Mouse (Mus musculus) monocyte, adult 5-6 weeks (primary cell): ENCODE results near the gene Nup88. TPM values are rescaled to one million over a fixed set of nuclear protein-coding genes. Genes with fewer than 3 reads are reported as not detected.

ENCODE experiments used
- ATAC-seq: fragments of 153-309, 156-312 bp; replicated peaks from 2 replicates; pipeline ENCODE4 v1.8.0; 2017; ENCODE audit warnings: mild to moderate bottlenecking; ENCODE audit not compliant: low TSS enrichment, insufficient number of reproducible peaks, severe bottlenecking, poor library complexity, low FRiP score
- total RNA-seq: library from RNA; stranded (forward); fragments of 200-1000, 200-491, 200-594 nt; gene quantifications from 3 replicates; pipeline ENCODE4 v1.2.3, GENCODE M21; 2017

Gene Nup88
- 106 to 142 TPM (median 106 TPM) in 3 replicates for total RNA-seq

DNA sequence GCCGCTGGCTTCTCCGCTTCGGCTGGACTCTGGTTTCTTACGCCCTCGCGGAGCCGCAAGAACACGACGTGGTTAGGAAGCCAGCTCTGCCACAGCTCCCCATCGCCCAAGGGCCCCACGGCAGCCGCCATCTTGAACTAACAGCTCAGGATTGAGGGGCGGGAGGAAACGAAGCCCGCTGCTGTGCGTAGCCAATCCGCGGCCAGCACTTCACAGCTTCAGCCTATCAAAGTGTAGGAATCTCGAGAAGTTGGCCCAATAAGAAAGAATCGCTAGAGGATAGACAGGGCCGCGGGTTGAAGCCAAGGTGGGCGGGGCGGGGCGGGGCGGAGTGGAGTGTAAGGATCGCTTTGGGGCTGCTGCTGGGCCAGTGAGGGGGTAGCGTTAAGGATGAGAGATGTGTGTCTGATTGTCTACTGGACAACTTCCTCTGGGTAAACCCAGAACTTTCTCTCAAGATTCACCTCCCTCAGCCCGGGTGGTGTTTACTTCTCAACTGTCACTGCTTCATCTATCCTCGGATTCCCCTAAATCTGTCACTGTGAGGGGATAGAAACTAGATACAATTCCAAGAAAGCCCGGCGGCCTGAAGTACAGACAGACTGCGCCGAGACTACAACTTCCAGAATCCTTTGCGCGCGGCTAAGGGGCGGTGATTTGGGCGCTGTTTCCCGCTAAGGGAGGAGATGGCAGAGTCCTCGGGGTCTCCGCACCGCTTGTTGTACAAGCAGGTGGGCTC is at the start of gene Nup88, which contains the start of gene Rpain:
Nup88 (minus strand) TSS at position 153 of the 739 bp plus-strand sequence.
Rpain (plus strand) TSS at position 393 of the 739 bp plus-strand sequence.
- peak; percentile 91 for ATAC-seq

DNA sequence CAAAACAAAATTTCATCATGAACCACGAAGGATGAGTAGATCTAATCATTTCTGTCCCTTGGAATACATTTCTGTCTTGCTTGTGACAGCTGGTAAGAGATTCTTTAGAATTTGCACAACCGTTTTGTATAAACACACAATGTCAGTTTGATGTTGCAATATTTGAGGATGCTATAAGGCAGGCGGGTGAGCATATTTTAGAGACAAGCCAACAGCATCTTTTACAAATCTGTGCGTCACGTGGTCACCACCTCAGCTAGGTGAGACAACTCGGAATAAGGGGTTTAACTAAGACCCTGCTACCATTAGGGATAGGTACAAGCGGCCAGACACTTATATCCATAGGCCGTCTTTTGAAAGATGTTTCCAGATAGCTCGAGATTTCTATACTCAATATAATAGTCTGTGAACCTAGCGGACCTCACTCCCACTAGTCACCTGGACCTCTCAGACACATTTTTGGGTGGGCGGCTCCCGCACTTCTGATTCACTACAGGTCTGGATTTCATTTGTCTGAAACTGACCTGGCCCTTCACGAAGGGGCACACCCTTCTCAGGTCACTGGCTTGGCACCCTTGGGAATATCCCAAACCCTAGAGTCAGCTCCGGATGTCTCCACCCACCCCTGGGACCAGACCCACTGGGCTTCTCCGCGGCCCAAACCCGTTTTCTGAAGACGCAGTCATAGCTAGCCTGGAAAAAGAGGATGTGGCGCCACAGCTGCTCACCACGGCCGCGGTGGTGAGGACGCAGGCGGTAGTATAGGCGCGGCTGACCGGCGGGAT is 48.8 kb upstream of the Nup88 start:
- no peak for ATAC-seq

DNA sequence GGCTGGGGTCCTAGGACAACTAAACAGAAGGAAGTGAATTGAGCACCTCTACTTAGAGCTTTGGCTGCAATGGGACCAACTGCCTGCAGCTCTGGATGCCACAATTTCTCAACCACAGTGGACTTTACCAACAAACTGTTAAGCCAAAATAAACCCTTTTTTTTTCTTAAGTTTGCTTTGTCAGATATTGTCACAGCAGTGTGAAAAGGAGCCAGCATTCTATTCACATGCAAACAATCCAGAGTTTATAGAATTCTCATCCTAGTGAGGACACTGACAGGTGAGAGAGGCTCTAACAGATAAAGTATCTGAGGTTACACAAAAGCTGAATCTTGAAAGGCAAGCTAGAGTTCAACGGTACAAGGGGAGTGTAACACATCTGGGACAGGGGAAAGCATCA is 47.3 kb upstream of the Nup88 start:
- ATAC-seq = no peak

DNA sequence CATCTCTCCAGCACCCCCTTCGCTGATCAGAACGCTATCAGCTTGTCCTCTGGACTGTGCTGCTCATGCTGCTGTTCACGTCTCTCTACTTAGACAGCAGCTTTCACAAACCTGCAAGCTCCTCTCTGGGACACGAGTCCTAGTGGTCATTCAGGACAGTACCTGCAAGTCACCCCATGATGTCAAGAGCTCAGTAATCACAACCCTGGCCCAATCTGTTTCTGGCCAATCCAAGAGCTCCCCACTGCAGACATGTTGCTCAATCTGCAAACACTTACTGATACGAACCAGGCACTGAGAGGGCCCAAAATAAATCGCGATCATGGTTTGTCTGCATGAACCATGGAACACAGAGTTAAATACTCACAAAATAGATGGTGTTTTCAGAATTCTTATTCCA is 43.0 kb upstream of the Nup88 start:
- ATAC-seq = no peak

DNA sequence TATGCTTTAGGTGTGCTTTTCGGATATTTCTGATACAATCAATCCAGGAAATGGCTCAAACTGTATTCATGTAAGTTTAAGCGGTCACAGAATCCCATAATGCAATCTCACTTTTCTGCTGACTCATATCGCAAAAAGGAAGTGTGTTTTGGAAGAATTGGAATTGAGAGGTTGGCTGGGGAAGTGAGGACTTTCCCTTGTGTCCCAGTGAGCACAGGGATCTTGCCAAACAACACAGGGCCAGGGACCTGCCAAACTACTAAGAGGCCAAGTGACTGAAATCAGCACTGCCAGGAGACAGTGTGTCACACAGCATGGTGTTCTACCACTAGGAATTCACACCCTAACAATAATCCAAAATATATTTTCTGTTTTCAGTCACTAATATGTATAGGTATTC is 38.5 kb upstream of the Nup88 start:
- no peak for ATAC-seq

DNA sequence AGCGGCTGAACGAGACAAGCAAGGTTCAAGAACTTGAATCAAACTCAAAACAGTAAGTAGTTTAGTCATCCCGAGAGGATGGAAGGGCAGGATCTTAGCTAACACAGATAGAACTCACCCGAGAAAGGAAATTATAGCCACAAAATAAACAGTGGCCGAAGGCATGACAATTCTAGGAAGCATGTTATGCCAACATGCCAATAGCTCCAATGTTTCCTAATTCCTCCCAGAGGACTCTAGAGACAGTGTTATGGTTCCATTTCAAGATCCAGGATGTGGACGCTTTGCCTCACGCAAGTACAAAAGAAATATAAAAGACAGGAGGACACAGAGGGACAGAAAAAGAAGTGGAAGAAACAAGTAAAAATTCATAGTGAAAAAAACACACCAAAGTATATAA is 38.1 kb upstream of the Nup88 start:
- ATAC-seq = no peak

DNA sequence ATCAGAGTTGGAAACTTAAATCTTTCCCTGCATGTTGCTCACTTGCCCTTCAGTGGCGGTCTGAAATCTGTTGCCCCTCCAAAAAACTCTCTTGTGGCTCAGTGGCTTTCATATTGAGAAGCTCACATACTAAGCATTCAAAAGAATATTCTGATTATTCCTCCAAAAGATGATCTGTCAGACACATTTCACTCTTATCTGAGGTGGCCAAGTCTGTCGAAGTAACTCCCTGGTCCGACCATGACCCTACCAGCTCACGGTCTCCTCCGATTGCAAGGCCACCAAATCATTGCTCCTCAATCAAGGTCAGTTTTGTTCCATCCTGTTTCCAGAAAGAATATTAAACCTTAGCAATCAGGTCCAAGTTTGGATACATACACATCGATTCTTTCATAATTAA is 37.3 kb upstream of the Nup88 start:
- no peak for ATAC-seq

DNA sequence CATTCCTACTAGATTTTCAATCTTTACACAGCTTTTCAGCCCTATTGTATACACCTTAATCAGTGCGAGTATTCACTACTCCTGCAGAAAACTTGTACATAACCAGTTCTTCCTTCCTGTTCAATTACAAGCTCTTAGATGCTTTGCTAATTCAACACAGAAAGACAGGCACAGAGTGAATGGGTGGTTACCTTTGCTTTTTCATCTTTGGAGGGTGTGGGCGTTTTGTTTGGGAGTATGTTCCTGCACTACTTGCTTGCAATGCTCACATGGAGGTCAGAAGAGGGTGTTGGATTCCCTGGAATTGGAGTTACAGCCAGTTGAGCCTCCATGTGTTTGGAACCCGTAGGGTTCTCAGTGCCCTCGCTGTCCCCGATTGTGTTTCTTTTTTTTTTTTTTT is 35.3 kb upstream of the Nup88 start:
- no peak for ATAC-seq

DNA sequence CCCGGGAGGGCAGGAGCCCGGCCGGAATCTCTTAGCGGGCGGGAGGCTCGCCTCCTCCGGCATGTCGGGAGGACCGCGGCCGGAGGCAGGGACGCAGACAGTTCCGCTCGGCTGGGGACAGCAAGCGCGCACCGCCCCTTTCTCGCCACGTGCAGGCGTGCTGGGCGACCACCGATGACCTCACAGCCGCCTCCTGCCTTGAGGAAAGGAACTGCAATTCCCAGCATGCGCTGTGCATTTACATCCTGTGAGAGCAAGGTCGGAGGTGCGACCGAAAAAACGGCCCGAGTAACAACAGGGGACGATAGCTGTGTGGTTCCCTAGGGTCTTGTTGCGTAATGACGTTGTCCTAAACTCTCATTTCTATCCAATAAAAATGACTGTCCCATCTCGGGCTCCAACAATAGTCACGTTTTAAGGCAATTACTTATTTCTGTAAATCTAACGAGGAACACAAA is 34.6 kb upstream of the Nup88 start, which contains the start of gene Dhx33:
Dhx33 (minus strand) TSS at position 122 of the 458 bp plus-strand sequence.
- ATAC-seq = peak; percentile 99

DNA sequence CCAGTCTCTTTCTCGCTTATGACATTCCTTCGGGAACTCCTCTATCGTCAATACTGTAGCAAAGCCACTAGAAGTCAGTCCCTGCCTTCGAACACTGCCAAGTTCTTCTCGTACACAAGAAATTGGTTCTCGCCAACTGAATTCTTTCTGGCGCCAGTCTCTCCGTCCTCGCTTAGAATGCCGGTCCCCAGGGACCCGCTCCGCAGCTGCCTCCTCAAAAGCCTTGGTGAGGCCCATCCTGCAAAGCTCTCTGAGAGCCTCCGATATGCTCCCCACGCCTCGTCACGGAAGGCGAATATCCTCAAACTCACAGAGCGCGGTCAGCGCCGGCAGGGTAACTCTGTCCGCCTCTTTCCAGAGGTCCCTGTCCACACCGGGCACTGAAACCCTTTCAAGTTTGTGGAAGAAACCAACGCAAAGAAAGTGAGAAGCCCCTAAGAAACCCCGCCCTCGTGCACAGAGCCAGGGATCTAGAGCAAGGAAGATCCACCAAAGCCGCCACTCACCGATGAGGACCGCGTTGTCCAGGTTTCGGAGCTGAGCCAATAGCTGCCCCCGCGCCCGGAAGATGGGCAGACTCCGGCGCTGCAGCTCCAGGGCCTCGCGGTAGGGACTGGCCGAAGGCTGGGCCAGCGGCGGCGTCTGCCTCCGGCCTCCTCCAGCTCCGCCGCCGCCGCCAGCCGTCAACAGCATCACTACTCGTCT is 34.0 kb upstream of the Nup88 start:
- no peak for ATAC-seq

DNA sequence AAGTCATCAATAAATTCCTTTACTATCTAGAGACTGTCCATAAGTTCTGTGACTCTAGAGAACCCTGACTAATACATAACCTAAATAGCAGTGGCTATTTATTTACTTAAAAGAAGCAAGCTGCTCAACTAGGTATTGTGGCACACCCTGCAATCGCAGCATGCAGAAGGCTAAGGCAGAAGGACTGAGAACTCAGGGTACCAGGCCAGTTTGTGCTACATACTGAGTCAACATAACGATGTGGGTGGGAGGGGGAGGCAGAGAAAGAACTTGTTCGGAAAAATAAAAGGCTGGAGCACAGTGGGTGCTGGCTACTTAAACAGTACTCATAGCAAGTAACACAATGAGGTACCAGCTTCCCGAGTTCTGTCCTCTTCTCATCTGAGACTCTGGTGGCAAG is 31.4 kb upstream of the Nup88 start:
- no peak for ATAC-seq

DNA sequence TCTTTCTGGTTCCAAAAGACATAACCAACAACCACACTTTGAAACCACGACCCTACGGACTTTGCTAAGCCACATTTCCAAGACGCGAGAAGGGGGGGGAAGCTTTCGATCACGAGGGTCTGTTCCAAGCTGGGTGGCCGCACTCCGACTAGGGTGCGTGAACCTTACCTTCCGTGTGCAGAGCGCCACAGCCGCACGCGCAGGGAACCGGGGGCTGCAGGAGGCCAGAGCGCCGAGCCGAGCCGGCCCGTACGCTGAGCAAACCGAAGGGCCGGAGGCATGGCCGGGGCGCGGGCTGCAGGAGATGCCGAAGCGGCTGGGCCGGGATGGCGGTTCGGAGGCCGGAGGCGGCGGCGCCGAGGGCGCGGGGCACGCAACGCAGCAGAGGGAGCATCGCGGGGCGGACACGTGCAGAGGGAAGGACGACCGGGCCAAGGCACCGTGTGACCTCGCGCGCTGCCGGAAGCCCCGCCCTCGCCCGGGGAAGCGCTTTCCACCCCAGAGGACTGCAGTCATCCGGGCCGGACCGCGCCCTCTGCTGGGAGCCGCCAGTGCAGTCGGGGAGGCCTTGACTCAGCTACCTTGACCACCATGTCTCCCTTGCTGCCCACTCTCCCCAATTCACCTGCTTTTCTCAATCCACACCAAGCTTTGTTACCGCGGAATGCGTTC is 12.9 kb upstream of the Nup88 start, which contains the start of gene C1qbp:
C1qbp (minus strand) TSS at position 470 of the 672 bp plus-strand sequence.
- peak; percentile 92 for ATAC-seq

DNA sequence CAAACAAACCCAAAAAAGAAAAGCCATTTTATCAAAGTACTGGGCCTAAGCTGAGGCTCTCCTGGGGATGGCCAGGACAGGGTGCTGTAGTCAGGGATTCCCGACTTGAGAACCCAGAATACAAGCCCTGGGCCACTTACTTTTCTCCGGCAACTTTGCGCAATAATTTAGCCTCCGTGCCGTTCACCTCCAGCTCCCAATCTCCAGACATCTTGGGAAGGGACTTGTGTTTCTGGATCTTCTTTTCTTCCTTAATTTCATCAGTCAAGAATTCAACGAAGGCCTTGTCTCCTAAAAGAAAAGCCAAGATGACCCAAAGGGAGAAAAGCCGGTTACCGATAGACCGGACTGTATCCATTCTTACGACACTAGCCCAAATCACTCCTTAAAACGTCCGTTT is 12.3 kb upstream of the Nup88 start:
- ATAC-seq = no peak

DNA sequence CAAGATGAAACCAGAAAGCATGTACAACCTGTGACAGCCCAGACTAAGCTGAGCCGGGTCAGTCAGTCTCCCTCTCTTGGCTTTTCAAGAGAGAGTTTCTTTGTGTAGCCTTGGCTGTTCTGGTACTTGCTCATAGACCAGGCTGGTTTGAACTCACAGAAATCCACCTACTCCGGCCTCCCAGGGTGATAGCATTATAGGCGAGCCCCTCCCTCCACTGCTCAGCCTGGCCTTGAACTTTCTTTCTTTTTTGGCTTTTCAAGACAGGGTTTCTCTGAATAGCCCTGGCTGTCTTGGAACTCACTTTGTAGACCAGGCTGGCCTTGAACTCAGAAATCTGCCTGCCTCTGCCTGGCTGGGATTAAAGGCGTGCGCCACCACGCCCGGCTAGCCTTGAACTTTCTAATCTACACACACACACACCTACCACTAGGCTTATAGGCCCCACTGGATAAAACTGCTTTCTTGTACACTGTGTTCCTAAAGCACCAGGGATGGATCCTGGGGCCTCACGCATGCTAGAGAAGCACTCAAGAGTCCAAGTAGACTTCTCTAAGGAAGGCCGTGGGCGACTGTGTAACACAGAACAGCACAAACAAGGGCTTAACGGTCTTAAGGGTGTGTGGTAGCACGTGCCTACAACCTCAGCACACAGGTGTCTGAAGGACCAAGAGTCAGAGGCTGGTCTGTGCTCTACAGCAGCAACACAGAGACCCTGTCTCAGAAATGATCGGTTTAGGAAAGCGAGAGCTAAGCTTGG is 11.2 kb upstream of the Nup88 start:
- no peak for ATAC-seq

DNA sequence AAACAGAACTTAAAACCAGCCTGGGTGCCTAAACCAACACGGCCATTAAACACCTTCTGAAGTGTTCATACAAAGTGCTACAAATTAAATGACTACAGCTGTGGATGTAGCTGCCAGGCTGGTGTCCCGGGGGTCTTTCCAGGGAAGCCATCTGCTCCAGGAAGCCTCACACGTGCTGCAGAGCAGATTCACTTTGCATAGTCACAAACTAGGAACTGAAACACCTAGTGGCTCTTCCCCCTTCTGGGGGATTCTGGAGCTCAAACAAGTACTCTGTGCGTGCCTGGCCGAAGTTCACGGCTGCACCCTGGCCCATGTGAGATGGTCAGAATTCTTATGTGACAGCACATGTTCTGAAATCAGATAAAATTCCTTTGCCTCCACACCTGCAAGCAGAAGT is 10.5 kb upstream of the Nup88 start:
- ATAC-seq = no peak

DNA sequence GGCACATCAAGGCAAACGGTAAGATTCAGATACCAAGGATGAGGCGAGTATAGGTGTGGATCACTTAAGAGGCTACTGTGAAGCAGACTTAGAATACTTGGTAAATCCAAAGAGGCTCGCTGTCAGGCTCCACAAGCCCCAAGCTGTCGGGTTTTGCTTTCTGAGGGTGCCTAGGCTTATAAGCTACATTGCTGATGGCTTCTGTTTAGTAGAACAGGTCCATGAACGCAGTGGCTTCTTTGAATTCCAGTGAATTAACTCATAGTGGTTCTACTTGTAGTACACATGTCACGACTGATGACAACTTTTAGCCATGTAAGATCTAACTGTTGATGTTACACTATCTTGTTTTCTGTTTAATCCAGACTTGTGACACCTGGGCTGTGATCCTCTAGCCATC is 7.5 kb upstream of the Nup88 start:
- no peak for ATAC-seq

DNA sequence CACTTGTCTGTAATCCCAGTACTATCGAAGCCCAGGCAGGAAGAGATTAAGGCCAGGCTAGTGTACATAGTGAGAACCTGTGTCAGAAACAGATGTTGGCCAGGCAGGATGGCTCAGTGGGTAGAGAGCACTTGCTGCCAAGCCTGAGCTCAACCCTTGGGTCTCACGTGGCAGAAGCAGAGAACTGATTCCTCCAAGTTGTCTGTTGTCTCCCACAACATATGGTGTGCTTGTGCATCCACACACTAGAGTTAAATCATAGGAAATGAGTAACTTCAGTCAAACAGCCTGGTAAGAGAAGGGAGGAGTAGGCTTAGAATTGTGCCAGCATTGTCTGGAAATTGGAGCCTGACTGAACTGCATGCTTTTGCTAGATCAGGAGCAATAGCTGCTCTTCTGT is 5.4 kb upstream of the Nup88 start:
- ATAC-seq = no peak

DNA sequence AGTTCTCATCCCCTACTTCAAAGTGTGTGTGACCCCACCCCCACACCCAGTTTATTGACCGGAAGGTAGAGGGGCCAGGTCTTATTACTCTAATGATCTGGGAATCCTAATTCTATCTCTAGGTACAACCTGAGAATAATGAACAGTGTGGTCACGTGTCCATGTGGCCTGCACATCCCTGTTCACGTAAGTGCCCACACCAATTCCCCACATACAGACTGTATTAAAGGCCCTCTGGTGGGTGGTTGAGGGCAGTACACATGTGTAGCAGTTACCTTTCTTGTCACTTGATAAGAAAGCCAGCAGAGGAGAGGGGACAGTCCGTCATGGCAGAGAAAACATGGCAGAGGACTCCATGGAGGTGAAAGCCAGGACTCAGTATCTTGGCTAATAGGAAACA is 4.2 kb upstream of the Nup88 start:
- no peak for ATAC-seq
